Mouse (Mus musculus): ENCODE measurements around the gene S100a4. TPM values are rescaled to one million over a fixed set of nuclear protein-coding genes. Genes with fewer than 3 reads are reported as not detected.
A peak's percentile ranks its signal among the peaks of the same experiment; 100 is the strongest.

The S100a4 gene
- total RNA-seq, 2 experiments from 2014 or later: 15.7 to 17.2 TPM

GRCm38 (mm10) chr3:90621552-90621951 lies 18.0 kb downstream of the S100a4 start:
- DNase-seq (ENCODE audit: low spot score in 2 of 2): no peak

- peak in 1 of 2 experiments; percentile 73 for DNase-seq (ENCODE audit: low spot score in 2 of 2)
Observed at GRCm38 (mm10) chr3:90623435-90624071, 20.0 kb downstream of the S100a4 start.

GRCm38 (mm10) chr3:90625496-90625895 lies 21.9 kb downstream of the S100a4 start:
- DNase-seq (ENCODE audit: low spot score in 2 of 2): no peak

GRCm38 (mm10) chr3:90626266-90627021 lies 22.9 kb downstream of the S100a4 start:
- no peak for DNase-seq (ENCODE audit: low spot score in 2 of 2)

GRCm38 (mm10) chr3:90627366-90627765 lies 23.8 kb downstream of the S100a4 start:
- DNase-seq (ENCODE audit: low spot score in 2 of 2): no peak

- no peak for DNase-seq (ENCODE audit: low spot score in 2 of 2)
Observed at GRCm38 (mm10) chr3:90627807-90628206, 24.2 kb downstream of the S100a4 start.

- DNase-seq (ENCODE audit: low spot score in 2 of 2): no peak
Observed at GRCm38 (mm10) chr3:90629298-90629697, 25.7 kb downstream of the S100a4 start.

- DNase-seq (ENCODE audit: low spot score in 2 of 2): no peak
Observed at GRCm38 (mm10) chr3:90631984-90632383, 28.4 kb downstream of the S100a4 start.

GRCm38 (mm10) chr3:90638511-90639275 lies 35.1 kb downstream of the S100a4 start:
- DNase-seq (ENCODE audit: low spot score in 2 of 2): no peak

- no peak for DNase-seq (ENCODE audit: low spot score in 2 of 2)
Observed at GRCm38 (mm10) chr3:90639511-90640154, 36.1 kb downstream of the S100a4 start.

GRCm38 (mm10) chr3:90640981-90641380 lies 37.4 kb downstream of the S100a4 start:
- no peak for DNase-seq (ENCODE audit: low spot score in 2 of 2)

GRCm38 (mm10) chr3:90644220-90644619 lies 40.6 kb downstream of the S100a4 start:
- DNase-seq (ENCODE audit: low spot score in 2 of 2): peak in 1 of 2 experiments; percentile 39

GRCm38 (mm10) chr3:90647291-90647690 lies 43.7 kb downstream of the S100a4 start:
- no peak for DNase-seq (ENCODE audit: low spot score in 2 of 2)

GRCm38 (mm10) chr3:90648981-90649380 lies 45.4 kb downstream of the S100a4 start:
- no peak for DNase-seq (ENCODE audit: low spot score in 2 of 2)

- no peak for DNase-seq (ENCODE audit: low spot score in 2 of 2)
Observed at GRCm38 (mm10) chr3:90649832-90650231, 46.3 kb downstream of the S100a4 start.

GRCm38 (mm10) chr3:90652878-90653508 lies 49.4 kb downstream of the S100a4 start:
- peak; percentile 40 to 72 for DNase-seq (ENCODE audit: low spot score in 2 of 2)

- no peak for DNase-seq (ENCODE audit: low spot score in 2 of 2)
Observed at GRCm38 (mm10) chr3:90653717-90654116, 50.1 kb downstream of the S100a4 start, which contains the start of gene S100a7a. TSS of gene S100a7a (plus strand) at chr3:90654017.
